Mouse (Mus musculus) C2C12 (cell line): Measurements from ENCODE around the gene Kptn. TPM values are rescaled to one million over a fixed set of nuclear protein-coding genes. Genes with fewer than 3 reads are reported as not detected.

Experiments
- H3K27me3 ChIP-seq: one replicate; pipeline ENCODE4 v1.6.1; 2011; ENCODE audit not compliant: control insufficient read depth, insufficient read depth, insufficient read length
- H3K36me3 ChIP-seq: one replicate; pipeline ENCODE4 v1.6.1; 2011; ENCODE audit not compliant: control insufficient read depth, insufficient read depth
- H3K4me3 ChIP-seq: one replicate; pipeline ENCODE4 v1.5.1; 2011; ENCODE audit warnings: mild to moderate bottlenecking, control low read depth; ENCODE audit not compliant: poor library complexity, insufficient read depth, severe bottlenecking
- H3K79me2 ChIP-seq: one replicate; pipeline ENCODE4 v1.6.1; 2011; ENCODE audit not compliant: control insufficient read depth, insufficient read depth
- H3K79me3 ChIP-seq: one replicate; pipeline ENCODE4 v1.6.1; 2011; ENCODE audit warnings: low read depth, control low read depth
- H3ac ChIP-seq: one replicate; pipeline ENCODE3; 2011; ENCODE audit warnings: low read depth; ENCODE audit not compliant: control insufficient read depth, insufficient read length
- CEBPB ChIP-seq: IDR thresholded peaks from one replicate; pipeline ENCODE4 v1.6.1; 2011; ENCODE audit warnings: low read depth, mild to moderate bottlenecking, control low read depth, moderate library complexity
- CTCF ChIP-seq: IDR thresholded peaks from one replicate; pipeline ENCODE4 v1.5.1; 2011; ENCODE audit not compliant: control insufficient read depth, insufficient read depth, insufficient read length
- FOSL1 ChIP-seq: IDR thresholded peaks from one replicate; pipeline ENCODE4 v1.8.0; 2011; ENCODE audit warnings: mild to moderate bottlenecking, low read length; ENCODE audit not compliant: poor library complexity, insufficient read depth, severe bottlenecking
- MAX ChIP-seq: IDR thresholded peaks from one replicate; pipeline ENCODE4 v1.6.1; 2011; ENCODE audit warnings: mild to moderate bottlenecking, control low read depth
- MYOD1 ChIP-seq: IDR thresholded peaks from one replicate; pipeline ENCODE4 v1.6.1; 2011; ENCODE audit warnings: low read depth; ENCODE audit not compliant: control insufficient read depth, insufficient read length
- MYOG ChIP-seq: IDR thresholded peaks from one replicate; pipeline ENCODE4 v1.6.1; 2011; ENCODE audit not compliant: control insufficient read depth, insufficient read length; ENCODE audit errors: extremely low read depth
- USF1 ChIP-seq: IDR thresholded peaks from one replicate; pipeline ENCODE4 v1.6.1; 2011; ENCODE audit warnings: low read depth, mild to moderate bottlenecking, control low read depth, moderate library complexity
- polyA plus RNA-seq: library from polyadenylated mRNA; unstranded; fragments of >200 nt; fragmentation: generic; extraction: Trizol; gene quantifications from one replicate; pipeline ENCODE4 v1.2.1, GENCODE M21; 2012; ENCODE audit warnings: missing spikeins

Kptn gene
- polyA plus RNA-seq, 1 experiment, result 13.1 TPM

DNA sequence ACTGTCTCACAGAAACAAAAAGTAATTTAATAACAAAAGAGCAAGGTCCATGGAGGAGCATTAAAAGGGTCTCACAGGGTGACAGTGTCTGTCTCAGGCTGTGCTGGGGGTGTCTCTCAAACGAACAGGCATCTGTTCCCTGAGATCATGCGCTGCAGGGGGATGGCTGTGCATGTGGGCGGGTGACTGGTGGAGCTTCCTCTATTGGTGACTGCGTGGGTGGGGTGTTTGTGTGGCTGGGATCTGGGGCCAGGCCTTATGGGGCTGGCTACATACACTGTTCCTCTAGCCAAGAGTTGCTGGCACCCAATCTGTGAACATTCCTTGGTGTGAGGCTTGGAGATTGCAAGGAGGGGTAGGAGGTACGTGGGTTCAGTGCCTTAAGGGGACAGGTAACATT is 29.5 kb downstream of the Kptn start:
- no peaks in the 10 kb centered on the region for H3K79me2 ChIP-seq
- H3K36me3 ChIP-seq, result no peaks in the 10 kb centered on the region
- H3ac ChIP-seq, result no peak overlapping the region
- no peak overlapping the region for H3K4me3 ChIP-seq
- no peaks in the 10 kb centered on the region for H3K79me3 ChIP-seq
- TF ChIP-seq USF1 (no peak), CTCF (no peak), CEBPB (no peak), MAX (no peak), MYOG (no peak), MYOD1 (no peak), FOSL1 (no peak)
- peaks cover 30% of the 10 kb centered on the region for H3K27me3 ChIP-seq

DNA sequence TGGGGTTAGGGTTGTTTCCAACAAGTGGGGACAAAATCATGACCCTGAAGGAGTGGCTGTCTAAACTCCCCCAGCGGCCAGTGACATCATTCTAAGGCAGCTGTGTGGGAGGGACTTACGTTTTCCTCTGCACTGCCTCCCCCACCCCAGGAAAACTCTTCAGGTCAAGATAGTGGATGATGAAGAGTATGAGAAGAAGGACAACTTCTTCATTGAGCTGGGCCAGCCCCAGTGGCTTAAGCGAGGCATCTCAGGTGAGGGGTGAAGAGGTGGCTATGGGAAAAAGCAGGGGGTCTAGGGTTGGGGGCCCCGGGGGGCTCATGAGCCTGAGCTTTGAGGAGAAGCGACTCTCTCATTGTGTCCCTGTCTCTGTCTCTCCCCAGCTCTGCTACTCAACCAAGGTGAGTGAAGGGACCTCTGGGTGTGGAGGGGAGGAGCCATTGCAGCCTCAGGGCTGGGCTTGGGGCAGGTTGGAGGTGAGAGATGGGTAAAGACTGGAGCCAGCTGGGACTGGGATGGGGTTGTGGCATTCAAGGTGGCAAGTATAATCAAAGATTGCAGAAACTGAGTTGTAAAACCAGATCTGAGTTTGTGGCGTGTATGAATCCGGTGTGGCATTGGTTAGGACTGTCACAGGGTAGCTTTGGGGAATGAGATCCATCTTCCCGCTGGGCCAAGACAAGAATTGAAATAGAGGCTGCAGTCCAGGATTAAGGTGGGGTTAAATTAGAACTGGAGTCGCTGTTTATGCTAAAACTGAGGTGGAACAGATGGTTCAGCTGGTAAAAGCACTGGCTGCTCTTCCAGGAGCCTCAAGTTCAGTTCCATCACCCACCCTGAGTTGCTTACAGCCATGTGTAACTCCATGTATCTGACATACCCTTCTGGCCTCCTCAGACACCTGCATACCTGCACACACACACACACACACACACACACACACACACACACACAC is 30.8 kb downstream of the Kptn start:
- Histone ChIP-seq H3K36me3 (no peaks in the 10 kb centered on the region), H3K4me3 (no peak overlapping the region), H3K79me3 (no peaks in the 10 kb centered on the region), H3K27me3 (peaks cover 23% of the 10 kb centered on the region), H3K79me2 (no peaks in the 10 kb centered on the region), H3ac (no peak overlapping the region)
- TF ChIP-seq CEBPB, result no peak
- no peak for TF ChIP-seq MAX
- no peak for TF ChIP-seq USF1
- no peak for TF ChIP-seq MYOG
- TF ChIP-seq MYOD1, result no peak
- TF ChIP-seq CTCF, result no peak
- TF ChIP-seq FOSL1, result no peak

DNA sequence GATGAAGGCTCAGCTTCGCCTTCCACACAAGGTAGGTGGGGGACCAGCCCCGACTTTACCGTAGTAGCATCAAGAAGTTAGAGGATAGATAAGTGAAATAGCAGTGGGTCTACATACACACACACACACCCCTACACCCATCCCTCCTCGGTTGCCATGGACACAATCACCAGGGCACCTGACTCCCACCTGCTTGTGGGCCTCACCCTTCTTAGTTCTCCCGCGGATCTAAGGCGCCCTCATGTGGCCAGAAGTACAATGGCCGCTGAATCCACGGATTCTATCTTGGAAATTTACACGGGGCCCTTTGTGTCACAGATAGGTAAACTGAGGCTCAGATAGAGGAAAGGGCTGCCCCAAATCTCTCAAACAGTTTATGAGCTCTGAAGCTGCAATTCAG is 33.8 kb downstream of the Kptn start:
- peaks cover 8% of the 10 kb centered on the region for H3K27me3 ChIP-seq
- no peaks in the 10 kb centered on the region for H3K36me3 ChIP-seq
- TF ChIP-seq MYOG, result no peak
- TF ChIP-seq CTCF, result peak; percentile 14
- H3K4me3 ChIP-seq, result no peak overlapping the region
- no peak overlapping the region for H3ac ChIP-seq
- no peaks in the 10 kb centered on the region for H3K79me2 ChIP-seq
- H3K79me3 ChIP-seq, result no peaks in the 10 kb centered on the region

DNA sequence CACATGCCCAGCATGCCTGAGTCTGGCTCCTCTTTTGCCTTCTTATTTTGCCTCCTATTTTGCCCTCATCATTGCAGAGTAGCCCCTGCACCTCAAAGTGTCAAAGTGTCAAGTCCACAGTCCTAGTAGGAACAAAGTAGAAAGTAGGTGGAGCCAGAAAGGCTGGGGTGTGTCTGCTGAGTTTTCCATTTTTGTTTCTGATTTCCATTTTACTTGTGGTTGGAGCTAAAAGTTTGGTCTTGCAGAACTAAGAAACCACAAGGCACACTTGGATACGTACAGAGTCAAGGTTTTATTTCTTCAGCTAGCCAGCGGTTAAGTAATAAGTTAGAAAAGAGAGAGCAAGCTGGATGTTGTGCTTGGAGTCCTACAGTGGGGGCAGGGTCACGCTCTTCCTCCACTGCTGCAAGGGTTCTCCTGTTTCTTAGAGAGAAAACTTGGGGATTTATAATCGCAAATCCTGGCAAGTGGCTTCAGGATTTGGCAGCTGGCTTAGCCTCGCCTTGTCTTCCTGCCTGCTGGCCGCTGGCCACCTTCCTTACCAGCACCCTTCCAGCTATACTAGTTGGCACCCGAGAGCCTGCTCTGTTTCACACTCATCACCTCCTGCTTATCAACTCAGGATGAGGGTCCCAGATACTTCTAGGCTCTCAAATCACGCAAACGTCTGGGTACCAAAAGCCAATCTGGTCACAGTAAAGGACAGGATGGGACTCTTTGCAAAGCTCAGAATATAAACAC is 35.6 kb downstream of the Kptn start:
- no peaks in the 10 kb centered on the region for H3K79me2 ChIP-seq
- no peak overlapping the region for H3K4me3 ChIP-seq
- H3K79me3 ChIP-seq, result no peaks in the 10 kb centered on the region
- H3ac ChIP-seq, result no peak overlapping the region
- TF ChIP-seq CTCF, result no peak
- no peak for TF ChIP-seq MYOD1
- TF ChIP-seq CEBPB, result no peak
- TF ChIP-seq USF1, result no peak
- no peak for TF ChIP-seq FOSL1
- no peak for TF ChIP-seq MYOG
- no peak for TF ChIP-seq MAX
- H3K36me3 ChIP-seq, result no peaks in the 10 kb centered on the region
- H3K27me3 ChIP-seq, result peaks cover 3% of the 10 kb centered on the region

DNA sequence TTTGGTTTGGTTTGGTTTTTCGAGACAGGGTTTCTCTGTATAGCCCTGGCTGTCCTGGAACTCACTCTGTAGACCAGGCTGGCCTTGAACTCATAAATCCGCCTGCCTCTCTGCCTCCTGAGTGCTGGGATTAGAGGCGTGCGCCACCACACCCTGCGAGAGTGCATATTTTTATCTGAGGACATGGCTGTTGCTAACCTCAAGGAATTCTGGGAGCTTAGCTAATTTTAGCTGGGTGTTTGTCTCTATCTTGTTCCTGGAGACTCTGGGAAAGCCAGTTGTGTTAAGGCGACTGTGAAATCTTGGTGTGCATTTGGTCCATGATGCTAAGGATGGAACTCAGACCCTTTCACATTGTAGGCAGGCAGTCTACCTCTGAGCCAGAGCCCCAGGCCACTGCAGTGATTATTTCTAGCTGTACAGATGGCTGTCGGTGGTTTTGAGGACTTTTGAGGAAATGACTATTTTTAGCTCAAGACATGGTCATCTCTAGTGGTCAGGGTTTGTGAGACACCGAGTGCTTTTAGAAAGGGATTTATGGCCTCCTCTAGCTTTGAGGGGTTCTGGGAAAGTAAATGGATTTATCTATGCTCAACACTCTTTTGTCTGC is 36.5 kb downstream of the Kptn start:
- Histone ChIP-seq H3K79me3 (no peaks in the 10 kb centered on the region), H3K4me3 (no peak overlapping the region), H3K79me2 (no peaks in the 10 kb centered on the region), H3ac (no peak overlapping the region), H3K36me3 (no peaks in the 10 kb centered on the region), H3K27me3 (peaks cover 3% of the 10 kb centered on the region)
- TF ChIP-seq MYOG (no peak), FOSL1 (no peak), MYOD1 (no peak), CEBPB (no peak), CTCF (no peak), MAX (no peak), USF1 (no peak)
